Mouse (Mus musculus) urinary bladder, postnatal 25 days (tissue): ENCODE data around the gene Ccnb2.

ENCODE experiments used
- DNase-seq: peaks from one replicate; pipeline ENCODE4 v3.0.0; 2022; ENCODE audit warnings: low spot score

Ccnb2 gene

GRCm38 (mm10) chr9:70384494-70384893, 36.9 kb downstream of the Ccnb2 start:
- DNase-seq = no peak

DNA sequence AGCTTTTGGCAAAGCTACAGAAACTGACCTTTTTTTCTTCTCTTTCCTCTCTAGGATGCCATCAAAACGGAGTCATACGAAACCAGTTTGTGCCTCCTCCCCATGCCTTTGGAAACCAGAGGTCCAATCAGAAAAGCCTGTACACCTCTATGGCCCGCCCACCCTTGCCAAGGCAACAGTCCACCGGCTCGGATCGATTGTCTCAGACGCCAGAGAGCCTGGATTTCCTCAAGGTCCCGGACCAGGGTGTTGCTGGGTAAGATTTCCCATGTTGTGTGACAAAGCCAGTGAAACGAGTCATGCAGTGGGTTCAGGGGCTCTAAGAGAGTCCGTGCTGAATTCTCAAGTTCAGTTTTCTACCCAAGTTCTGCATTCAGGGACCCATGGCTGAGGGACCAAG, 37.6 kb downstream of the Ccnb2 start:
- no peak for DNase-seq

- DNase-seq = no peak
Measured at GRCm38 (mm10) chr9:70382091-70382490, 39.3 kb downstream of the Ccnb2 start.

GRCm38 (mm10) chr9:70379502-70380467, 41.6 kb downstream of the Ccnb2 start:
- no peak for DNase-seq

GRCm38 (mm10) chr9:70371638-70372037, 49.7 kb downstream of the Ccnb2 start:
- no peak for DNase-seq

DNA sequence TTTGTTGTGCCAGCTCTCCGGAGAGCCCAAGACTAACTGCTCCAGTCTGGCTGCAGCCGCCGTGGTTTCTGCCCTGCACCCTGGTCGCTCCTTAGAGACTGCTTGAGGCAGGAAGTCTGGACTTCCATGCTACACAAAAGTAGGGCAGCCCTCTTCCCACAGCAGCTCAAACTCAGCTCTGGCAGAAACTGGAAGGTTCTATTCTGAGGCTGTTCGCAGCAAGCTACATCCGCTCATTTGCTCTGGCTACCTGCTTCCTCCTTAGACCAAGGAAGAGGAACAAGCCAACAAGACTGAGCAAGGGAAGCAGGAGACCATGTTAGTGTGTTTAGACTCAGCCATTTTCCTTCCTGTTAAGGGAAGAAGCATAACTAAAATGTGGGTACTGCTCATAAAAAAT, 54.4 kb downstream of the Ccnb2 start:
- DNase-seq = no peak

DNA sequence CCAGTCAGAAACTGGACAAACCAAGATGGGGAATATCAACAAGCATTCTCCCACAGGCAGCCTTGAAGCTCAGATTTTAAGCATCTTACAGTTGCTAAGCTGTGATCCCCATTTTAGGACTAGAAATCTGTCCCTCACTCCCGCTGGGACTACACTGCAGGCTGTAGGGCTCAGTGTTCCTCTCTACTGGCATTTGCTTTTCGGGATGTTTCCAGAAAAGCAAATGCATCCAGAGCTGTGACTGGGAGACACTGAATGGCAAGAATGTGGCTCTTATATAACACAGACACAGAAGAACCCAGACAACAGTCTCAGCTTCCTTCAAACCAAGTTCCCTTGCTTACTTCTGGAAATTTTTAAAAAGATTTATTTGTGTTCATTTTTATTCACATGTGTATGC, 55.4 kb downstream of the Ccnb2 start:
- DNase-seq = no peak

GRCm38 (mm10) chr9:70364741-70365140, 56.6 kb downstream of the Ccnb2 start:
- DNase-seq = no peak

GRCm38 (mm10) chr9:70359402-70360131, 61.8 kb downstream of the Ccnb2 start:
- DNase-seq = no peak
